15 mouse cellular contexts compared by ENCODE assay signal in the genomic region with DNA sequence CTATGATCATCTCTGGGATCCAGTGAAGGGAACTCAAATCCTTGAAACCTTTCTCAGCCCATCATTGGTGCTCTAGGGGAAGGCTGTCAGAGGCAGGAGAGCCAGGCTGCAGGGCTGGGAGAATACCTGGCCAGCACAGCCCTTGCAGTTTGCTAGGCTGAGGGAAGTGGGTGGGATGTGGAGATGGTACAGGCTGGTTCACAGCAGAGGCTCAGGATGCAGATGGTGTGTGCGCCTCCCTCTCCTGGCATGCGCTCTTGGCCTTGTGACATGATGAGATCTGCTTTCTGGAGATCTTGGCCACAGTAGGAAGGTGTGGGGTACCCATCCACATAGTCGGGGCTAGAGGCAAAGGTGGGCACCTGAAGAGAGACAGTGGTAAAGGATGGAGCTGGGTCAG. TPM values are rescaled to one million over a fixed set of nuclear protein-coding genes. Genes with fewer than 3 reads are reported as not detected.
DNase-seq lines count a peak whose midpoint lies in the region; ATAC-seq and TF ChIP-seq lines count a peak whose summit lies in the region.
"Had no signal": no experiment of that assay in that cellular context is flagged by ENCODE, and none has a peak within 500 bp of the region (broad histone marks: within the 10 kb centered on the region; RNA-seq: fewer than 3 reads in every experiment).

No protein-coding gene starts in this region.

- TF ChIP-seq CTCF in layer of hippocampus, adult 2 months (conservative IDR thresholded peaks at IDR 0.05): no peak

- no peak for DNase-seq in frontal cortex, postnatal 10 days (ENCODE audit: low spot score in 2 of 2)
- DNase-seq in right cerebral cortex, adult 18-20 months: peak; percentile 84
- DNase-seq in right cerebral cortex, postnatal 4 days: no peak
- DNase-seq in layer of hippocampus, adult 2 months (ENCODE audit: low spot score in 2 of 2): peak; percentile 55 to 73
- DNase-seq in spleen, adult 12 weeks (ENCODE audit: low spot score): no peak
- no peak for DNase-seq in urinary bladder, postnatal 25 days (ENCODE audit: low spot score)
- no peak for DNase-seq in thymus, postnatal 4 days
- DNase-seq: adrenal gland, postnatal 25 days; liver, postnatal 0 days had no signal

- peak; percentile 70 for ATAC-seq in frontal cortex, adult (ENCODE audit: low TSS enrichment)
- ATAC-seq: liver, postnatal 0 days had no signal

- no peak overlapping the region for H3K4me3 ChIP-seq in layer of hippocampus, adult 2 months
- H3K4me3 ChIP-seq: hindbrain, embryonic 10.5 days; midbrain, embryonic 12.5 days; myocyte; stomach, embryonic 15.5 days had no signal

- peak overlapping the region; percentile 87 for H3K27ac ChIP-seq in layer of hippocampus, adult 2 months
- H3K27ac ChIP-seq: hindbrain, embryonic 10.5 days; midbrain, embryonic 12.5 days; stomach, embryonic 15.5 days had no signal

RNA-seq across cellular contexts. Expression of a gene that starts 30.9 kb away (rescaled TPM):
- 1 to 10 TPM; 1.4 to 1.9 TPM for total RNA-seq in layer of hippocampus, adult 2 months (2021)
- total RNA-seq: adrenal gland, postnatal 25 days; CH12.LX had no signal

Comparison
In these comparisons a context has a peak if more than half of its experiments do, and no peak if none do; other contexts are left out.
1. DNase-seq: peak in right cerebral cortex, adult 18-20 months (single experiment) and layer of hippocampus, adult 2 months (2 of 2); none in frontal cortex, postnatal 10 days (0 of 2), right cerebral cortex, postnatal 4 days (single experiment), spleen, adult 12 weeks (single experiment), urinary bladder, postnatal 25 days (single experiment) and thymus, postnatal 4 days (single experiment).